Mouse (Mus musculus) adrenal gland, adult 8-10 months (tissue): ENCODE measurements around the gene Meiob. TPM values are rescaled to one million over a fixed set of nuclear protein-coding genes. Genes with fewer than 3 reads are reported as not detected.

ENCODE experiments used
- DNase-seq: peaks from one replicate; pipeline ENCODE4 v3.0.0; 2022
- total RNA-seq, 4 experiments: library from RNA; stranded (reverse); gene quantifications; 2 replicates each; pipeline ENCODE4 v1.2.4; 2022

The Meiob gene
- total RNA-seq, 4 experiments from 2014 or later: 0.52 to 2.7 (median 1.1) TPM

- no peak for DNase-seq
Measured at GRCm38 (mm10) chr17:24821351-24822280, 17.5 kb downstream of the Meiob start.

- DNase-seq: no peak
Measured at GRCm38 (mm10) chr17:24839842-24840241, 35.8 kb downstream of the Meiob start, which contains the start of gene Hagh. Hagh (plus strand) TSS chr17:24840143.

DNA sequence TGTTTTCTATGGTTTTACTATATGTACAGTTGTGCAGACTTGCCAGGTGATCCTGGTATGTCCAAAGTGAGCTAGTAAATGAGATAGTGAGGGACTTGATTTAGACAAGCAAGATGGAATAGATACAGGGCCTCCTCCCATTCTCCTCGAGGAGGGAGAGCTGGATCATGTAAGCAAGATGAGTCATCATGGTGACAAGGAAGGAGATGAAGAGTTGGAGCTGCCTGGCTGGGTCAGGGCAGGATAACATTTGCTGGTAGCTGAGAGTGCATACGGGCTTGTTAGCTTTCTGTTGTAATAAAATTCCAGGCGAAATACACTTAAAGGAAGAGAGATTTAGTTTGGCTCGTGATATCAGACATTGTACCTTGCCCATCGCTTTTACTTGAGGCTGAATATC, 36.3 kb downstream of the Meiob start:
- DNase-seq: no peak

- no peak for DNase-seq
Measured at GRCm38 (mm10) chr17:24841133-24841532, 37.0 kb downstream of the Meiob start.

GRCm38 (mm10) chr17:24842631-24843030, 38.5 kb downstream of the Meiob start:
- no peak for DNase-seq

GRCm38 (mm10) chr17:24844525-24844924, 40.4 kb downstream of the Meiob start:
- no peak for DNase-seq

DNA sequence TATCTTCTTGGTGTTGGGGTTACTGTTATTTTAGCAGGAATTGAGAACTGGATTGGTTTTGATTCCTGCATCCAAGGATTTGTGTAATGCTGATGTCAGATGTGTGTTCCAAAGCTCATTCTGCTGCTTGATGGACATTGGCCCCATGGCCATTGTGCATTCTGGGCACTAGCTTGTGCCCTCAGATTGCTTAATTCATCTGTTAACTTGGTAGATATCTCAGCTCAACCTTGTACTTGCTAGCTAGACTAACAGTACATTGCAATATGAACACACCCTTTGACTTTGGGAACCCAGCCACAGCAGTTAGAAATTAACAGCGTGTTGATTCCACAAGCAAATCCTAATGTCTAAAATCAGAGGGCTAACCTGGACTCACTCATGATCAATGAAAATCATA, 43.3 kb downstream of the Meiob start:
- DNase-seq: no peak

DNA sequence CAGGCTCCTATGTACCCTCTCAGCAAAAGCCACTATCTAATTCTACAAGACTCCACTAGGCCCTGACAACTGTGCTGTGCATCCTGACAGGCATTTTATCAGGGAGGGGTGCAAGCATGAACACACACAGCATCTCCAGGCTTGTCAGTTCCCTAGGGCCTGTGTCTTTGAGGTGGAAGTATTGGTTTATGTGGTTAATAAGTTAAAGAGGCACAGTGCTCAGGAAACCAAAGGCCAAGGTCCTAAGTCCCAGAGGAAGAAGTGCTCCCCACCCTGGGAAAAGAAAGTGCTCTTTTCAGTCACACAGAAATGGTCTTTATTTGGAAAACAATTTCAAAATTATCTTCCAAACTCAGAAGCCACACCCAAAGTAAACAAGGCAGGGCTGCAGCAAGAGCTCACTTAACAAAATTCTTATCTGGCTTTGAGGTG, 44.5 kb downstream of the Meiob start:
- no peak for DNase-seq

- no peak for DNase-seq
Measured at GRCm38 (mm10) chr17:24849733-24850064, 45.6 kb downstream of the Meiob start.

- DNase-seq: peak; percentile 97
Measured at GRCm38 (mm10) chr17:24850065-24850772, 46.1 kb downstream of the Meiob start, which contains the start of gene Fahd1. Fahd1 (minus strand) TSS chr17:24850364.

- DNase-seq: no peak
Measured at GRCm38 (mm10) chr17:24850773-24851127, 46.7 kb downstream of the Meiob start.

DNA sequence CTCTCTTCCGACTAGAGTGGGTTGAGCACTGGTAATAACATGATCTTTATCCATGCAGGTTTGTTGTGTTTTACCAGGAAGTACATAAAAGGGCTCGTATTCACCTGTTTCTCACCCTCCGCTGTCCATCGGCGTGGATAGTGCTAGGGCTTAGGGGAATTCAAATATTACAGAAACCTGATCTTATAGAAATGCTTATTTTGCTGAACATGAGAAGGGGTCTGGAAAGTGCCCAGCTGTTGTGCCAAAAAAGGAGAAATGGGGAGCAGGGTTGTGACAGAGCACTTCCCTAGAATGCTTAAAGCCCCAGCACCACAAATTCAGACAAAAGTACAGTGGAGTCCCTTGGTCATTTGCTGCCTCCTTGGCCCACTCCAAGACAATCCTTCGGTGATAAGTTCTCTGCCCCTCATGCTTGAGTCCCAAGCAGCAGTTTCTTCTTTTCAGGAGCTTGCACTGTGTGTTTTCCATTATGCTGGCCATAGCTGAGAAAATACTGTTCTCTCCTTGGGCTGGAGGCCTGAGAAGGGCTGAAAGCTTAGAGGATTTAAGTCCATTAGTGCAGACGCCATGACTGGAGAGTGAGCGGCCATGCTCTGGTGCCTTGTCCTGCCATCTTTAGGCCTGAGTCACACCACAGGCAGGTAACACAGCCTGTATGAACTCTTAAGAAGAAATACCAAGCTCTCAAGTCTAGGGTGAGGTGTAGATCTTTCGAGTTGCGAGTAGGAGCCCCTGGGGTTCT, 47.5 kb downstream of the Meiob start:
- DNase-seq: no peak

GRCm38 (mm10) chr17:24855838-24856464, 51.9 kb downstream of the Meiob start:
- DNase-seq: no peak

DNA sequence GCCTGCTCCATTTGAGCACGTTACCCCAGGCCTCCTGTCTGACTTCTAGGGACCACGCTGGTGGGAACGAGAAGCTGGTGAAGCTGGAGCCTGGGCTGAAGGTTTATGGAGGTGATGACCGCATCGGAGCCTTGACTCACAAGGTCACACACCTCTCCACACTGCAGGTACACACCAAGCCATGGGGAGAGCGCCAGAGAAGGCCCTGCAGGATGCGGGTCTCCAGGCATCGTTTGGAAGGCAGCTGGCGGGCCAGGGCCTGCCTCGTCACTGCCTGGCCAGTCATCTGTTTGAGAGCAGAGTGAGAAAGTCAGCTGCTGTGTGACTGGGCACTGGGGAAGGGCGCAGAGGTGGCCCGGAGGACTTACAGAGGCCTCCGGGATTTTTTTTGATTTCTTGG, 52.5 kb downstream of the Meiob start:
- DNase-seq: no peak

DNA sequence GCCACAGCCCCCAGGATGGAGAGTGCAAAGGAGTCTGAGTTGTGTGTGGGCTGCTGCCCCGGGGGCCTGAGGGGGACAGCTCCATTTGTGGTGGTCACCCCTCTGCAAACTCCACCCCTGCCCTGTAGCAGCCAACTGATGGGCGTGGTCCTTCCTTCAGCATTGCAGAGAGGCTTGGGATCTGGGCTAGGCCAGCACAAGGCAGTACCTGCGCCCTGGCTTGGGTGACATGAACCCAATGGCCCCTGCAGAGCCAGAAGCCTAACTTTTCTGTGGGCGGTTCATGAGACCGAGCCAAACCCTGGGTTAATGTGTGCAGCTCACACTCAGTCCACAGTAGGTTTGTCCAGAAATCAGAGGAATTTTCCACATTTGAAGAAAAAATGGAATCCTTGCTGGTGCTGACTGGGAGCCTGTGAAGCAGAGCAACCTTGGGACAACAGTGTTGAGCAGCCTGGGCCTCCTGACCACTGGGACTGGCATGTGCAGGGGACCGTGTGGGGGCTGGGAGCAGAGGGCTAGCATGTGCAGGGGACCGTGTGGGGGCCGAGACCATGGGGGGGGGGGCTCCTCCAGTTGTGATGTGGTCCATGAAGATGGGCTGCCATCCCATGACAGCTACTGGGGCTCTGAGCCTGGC, 53.9 kb downstream of the Meiob start:
- DNase-seq: no peak

- no peak for DNase-seq
Measured at GRCm38 (mm10) chr17:24858967-24859366, 54.9 kb downstream of the Meiob start.

DNA sequence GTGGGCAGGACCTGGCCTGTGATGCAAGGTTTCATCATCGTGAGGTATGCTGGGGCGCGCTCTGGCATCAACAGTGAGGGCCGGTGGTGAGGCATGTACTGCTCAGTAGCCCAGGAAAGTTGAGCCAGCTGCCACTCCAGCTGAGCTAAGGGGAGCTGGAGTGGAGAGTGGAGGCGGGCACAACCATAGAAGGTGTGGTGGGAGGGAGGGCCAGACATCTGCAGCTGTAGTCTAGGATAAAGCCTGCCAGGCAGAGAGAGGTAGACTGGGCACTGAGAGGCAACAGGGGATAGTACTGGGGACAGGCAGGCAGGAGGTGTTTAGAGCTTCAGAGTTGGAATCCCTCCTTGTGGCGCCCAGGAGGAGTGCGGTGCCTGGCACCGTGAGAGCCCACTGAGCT, 56.0 kb downstream of the Meiob start:
- no peak for DNase-seq

GRCm38 (mm10) chr17:24861785-24862184, 57.7 kb downstream of the Meiob start:
- DNase-seq: no peak

DNA sequence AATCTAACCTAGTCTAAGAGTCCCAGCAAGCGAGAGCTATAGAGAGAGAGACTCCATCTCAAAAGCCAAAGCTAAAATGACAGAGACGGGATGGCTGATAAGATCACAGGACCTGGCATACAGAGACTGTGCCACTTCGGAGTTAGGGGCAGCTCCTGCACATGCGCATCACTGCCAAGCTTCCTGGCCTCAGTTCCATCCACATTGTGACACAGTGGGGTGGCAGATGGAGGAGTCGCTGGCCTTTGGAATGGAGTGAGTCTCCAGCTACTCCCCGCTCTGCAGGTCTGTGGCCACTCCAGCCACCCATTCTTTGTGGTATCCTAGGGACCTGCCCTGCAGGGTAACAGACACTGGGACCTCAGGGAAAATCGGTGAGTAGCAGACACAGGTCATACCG, 61.7 kb downstream of the Meiob start, which contains the start of gene Igfals:
Gene Igfals (plus strand): TSS at position 222 of the 400 bp plus-strand sequence.
- no peak for DNase-seq

GRCm38 (mm10) chr17:24867914-24868313, 63.8 kb downstream of the Meiob start:
- no peak for DNase-seq

- DNase-seq: no peak
Measured at GRCm38 (mm10) chr17:24873695-24874404, 69.8 kb downstream of the Meiob start.
